8 mouse cellular contexts compared by ENCODE assay signal in genomic region chr4:151044944-151045570, GRCm38 (mm10). TPM values are rescaled to one million over a fixed set of nuclear protein-coding genes. Genes with fewer than 3 reads are reported as not detected.
DNase-seq lines count a peak whose midpoint lies in the region; ATAC-seq and TF ChIP-seq lines count a peak whose summit lies in the region.

No protein-coding gene starts in this region.

- intact Hi-C loops in heart, postnatal 25 days (cut with DNase I) = no loop called here

- 0 out of 2 replicates have a peak overlapping the region, but pooled peaks have one; percentile 20 for H3K27ac ChIP-seq in heart, embryonic 13.5 days (replicated peaks)
- H3K27ac ChIP-seq in CH12.LX (ENCODE audit: insufficient read depth, low read depth) = no peak overlapping the region
- no peak overlapping the region; the same call in none of the 2 replicates for H3K27ac ChIP-seq in intestine, postnatal 0 days (ENCODE audit: low read depth, low read length)
- peak overlapping the region; percentile 85 for H3K27ac ChIP-seq in midbrain, embryonic 10.5 days (replicated peaks)

- TF ChIP-seq POLR2A in CH12.LX (IDR thresholded peaks at IDR 0.05; ENCODE audit: low read depth, low read length) = no peak

- peak overlapping the region; percentile 99 for H3K4me2 ChIP-seq in heart, embryonic 13.5 days
- H3K4me2 ChIP-seq in CH12.LX (ENCODE audit: insufficient read depth, low read depth, poor library complexity, severe bottlenecking) = no peak overlapping the region
- peak overlapping the region; percentile 96 for H3K4me2 ChIP-seq in intestine, postnatal 0 days (replicated peaks; ENCODE audit: low read depth)

- no peaks in the 10 kb centered on the region for H3K9me3 ChIP-seq in heart, embryonic 13.5 days
- H3K9me3 ChIP-seq in CH12.LX (replicated peaks; ENCODE audit: low read length) = no peaks in the 10 kb centered on the region
- no peaks in the 10 kb centered on the region for H3K9me3 ChIP-seq in erythroblast, embryonic 14.5 days (ENCODE audit: control insufficient read depth, low read length)
- H3K9me3 ChIP-seq in intestine, postnatal 0 days (ENCODE audit: control insufficient read depth) = no peaks in the 10 kb centered on the region
- no peaks in the 10 kb centered on the region for H3K9me3 ChIP-seq in midbrain, embryonic 10.5 days (replicated peaks)

- peak overlapping the region; percentile 73 for H3K9ac ChIP-seq in heart, embryonic 13.5 days
- no peak overlapping the region for H3K9ac ChIP-seq in CH12.LX (ENCODE audit: insufficient read depth, low read depth)
- peak overlapping the region; percentile 68; the same call in 1 of the 2 replicates for H3K9ac ChIP-seq in intestine, postnatal 0 days (ENCODE audit: low read depth, low read length)

- no peaks in the 10 kb centered on the region for H3K79me2 ChIP-seq in CH12.LX (replicated peaks; ENCODE audit: control insufficient read depth, extremely low read depth, insufficient read depth, poor library complexity, severe bottlenecking)

- WGBS in heart, embryonic 13.5 days = 3% methylated on average over 21 of the region's 21 CpGs
- 4% methylated on average over 21 of the region's 21 CpGs for WGBS in intestine, postnatal 0 days
- WGBS in midbrain, embryonic 10.5 days = 3% methylated on average over 21 of the region's 21 CpGs

- no peak for TF ChIP-seq EP300 in CH12.LX (IDR thresholded peaks at IDR 0.05; ENCODE audit: low read length)

- TF ChIP-seq RAD21 in CH12.LX (IDR thresholded peaks at IDR 0.05; ENCODE audit: low read depth, low read length) = no peak

- no peaks in the 10 kb centered on the region for H3K27me3 ChIP-seq in heart, embryonic 13.5 days (replicated peaks)
- no peaks in the 10 kb centered on the region for H3K27me3 ChIP-seq in CH12.LX (replicated peaks)
- H3K27me3 ChIP-seq in erythroblast, embryonic 14.5 days (ENCODE audit: control insufficient read depth) = peaks cover 8% of the 10 kb centered on the region
- no peaks in the 10 kb centered on the region for H3K27me3 ChIP-seq in intestine, postnatal 0 days (replicated peaks; ENCODE audit: control insufficient read depth, insufficient read depth, low read length)
- peaks cover 17% of the 10 kb centered on the region; the same call in 1 of the 2 replicates for H3K27me3 ChIP-seq in midbrain, embryonic 10.5 days (ENCODE audit: low read depth, poor library complexity, severe bottlenecking)

- peak overlapping the region; percentile 71 for H3K4me3 ChIP-seq in heart, embryonic 13.5 days
- H3K4me3 ChIP-seq in CH12.LX (replicated peaks in 1 of 3; ENCODE audit: low read depth in 2 of 3, low read length in 2 of 3, poor library complexity in 1 of 3) = peak overlapping the region; percentile 32 to 48 (median 34)
- peak overlapping the region; percentile 74 for H3K4me3 ChIP-seq in erythroblast, embryonic 14.5 days (replicated peaks)
- H3K4me3 ChIP-seq in intestine, postnatal 0 days (ENCODE audit: low read depth, low read length) = peak overlapping the region; percentile 46
- H3K4me3 ChIP-seq in midbrain, embryonic 10.5 days = peak overlapping the region; percentile 75

- peaks cover 23% of the 10 kb centered on the region for H3K4me1 ChIP-seq in heart, embryonic 13.5 days
- peaks cover 2 to 17% of the 10 kb centered on the region in 2 experiments; a peak in 3 of 4 replicates for H3K4me1 ChIP-seq in CH12.LX (ENCODE audit: control insufficient read depth in 1 of 2, insufficient read depth in 2 of 2)
- peaks cover 16% of the 10 kb centered on the region for H3K4me1 ChIP-seq in erythroblast, embryonic 14.5 days (ENCODE audit: control insufficient read depth)
- H3K4me1 ChIP-seq in intestine, postnatal 0 days (replicated peaks; ENCODE audit: control insufficient read depth, insufficient read depth, low read length) = no peaks in the 10 kb centered on the region; the same call in 1 of the 2 replicates
- peaks cover 19% of the 10 kb centered on the region for H3K4me1 ChIP-seq in midbrain, embryonic 10.5 days

- TF ChIP-seq CTCF in CH12.LX (conservative IDR thresholded peaks at IDR 0.05 in 1 of 2, IDR thresholded peaks at IDR 0.05 in 1 of 2; ENCODE audit: low read depth in 2 of 2, low read length in 2 of 2) = no peak
- TF ChIP-seq CTCF in intestine, postnatal 0 days (IDR thresholded peaks at IDR 0.05; ENCODE audit: low read depth) = no peak

- no peak for DNase-seq in heart, postnatal 25 days (ENCODE audit: low spot score)
- DNase-seq in CH12.LX (ENCODE audit: extremely low read depth) = no peak
- no peak for DNase-seq in midbrain, embryonic 10.5 days (ENCODE audit: low spot score)
- DNase-seq in urinary bladder, postnatal 10 days (ENCODE audit: low spot score) = no peak
- DNase-seq in B cell, adult 2 months = no peak

- ATAC-seq in heart, embryonic 13.5 days (ENCODE audit: extremely low read depth, insufficient number of reproducible peaks, low FRiP score, low TSS enrichment) = no peak
- ATAC-seq in intestine, postnatal 0 days = 0 out of 2 replicates have a peak, but pooled peaks have one; percentile 0

- in situ Hi-C loops in CH12.LX (cut with MboI; ENCODE audit: low pct_ligation_motif_present, low pct_unique_long_range_greater_than_20kb, low sequenced_read_pairs) = no loop called here

- peaks cover 42% of the 10 kb centered on the region for H3K36me3 ChIP-seq in heart, embryonic 13.5 days
- H3K36me3 ChIP-seq in CH12.LX (replicated peaks in 1 of 2; ENCODE audit: control insufficient read depth in 1 of 2, insufficient read depth in 1 of 2, low read length in 1 of 2) = peaks cover 20 to 34% of the 10 kb centered on the region in 2 experiments
- peaks cover 34% of the 10 kb centered on the region for H3K36me3 ChIP-seq in erythroblast, embryonic 14.5 days (ENCODE audit: control insufficient read depth)
- peaks cover 34% of the 10 kb centered on the region for H3K36me3 ChIP-seq in intestine, postnatal 0 days (ENCODE audit: control insufficient read depth, insufficient read depth)
- H3K36me3 ChIP-seq in midbrain, embryonic 10.5 days = peaks cover 36% of the 10 kb centered on the region

- dilution Hi-C loops in CH12.LX (cut with MboI; ENCODE audit: extremely low pct_ligation_motif_present, extremely low pct_unique_long_range_greater_than_20kb, low sequenced_read_pairs) = no loop called here

TF ChIP-seq in CH12.LX, 34 proteins besides CTCF, POLR2A, EP300 and RAD21:
- TF ChIP-seq NRF1 (IDR thresholded peaks at IDR 0.05; ENCODE audit: low read depth, low read length) (peak; percentile 66; the same call in 1 of the 2 replicates), UBTF (IDR thresholded peaks at IDR 0.05; ENCODE audit: low read depth, low read length) (no peak)

RNA-seq across cellular contexts. Expression of gene Per3, which starts 0.6 kb away (rescaled TPM):
- 7.6 and 8.3 TPM in 2 replicates for polyA plus RNA-seq in heart, embryonic 13.5 days (2015; fragmentation: Nextera tagmentation; extraction: Ambion mirVana)
- total RNA-seq in heart, postnatal 25 days (2021) = 10 to 100 TPM in 1 of 2 experiments, 1 to 10 TPM in 1; 4.2 to 19.9 TPM
- total RNA-seq in CH12.LX (2012; rRNA removed) = 0.29 and 0.81 TPM in 2 replicates
- total RNA-seq in CH12.LX (2014; rRNA removed) = 0.56 and 0.76 TPM in 2 replicates
- 0.46 and 0.74 TPM in 2 replicates for polyA plus RNA-seq in CH12.LX (2012; ENCODE audit: insufficient read length, low read depth)
- polyA plus RNA-seq in erythroblast, embryonic 14.5 days (2012) = 0.03 and 0.04 TPM in 2 replicates
- polyA plus RNA-seq in intestine, postnatal 0 days (2015; fragmentation: Nextera tagmentation; extraction: Ambion mirVana) = 2.1 and 3.5 TPM in 2 replicates
- 5.8 and 6.2 TPM in 2 replicates for polyA plus RNA-seq in midbrain, embryonic 10.5 days (2016; fragmentation: Nextera tagmentation; extraction: Ambion mirVana)

RNA-seq across cellular contexts. Expression of gene Vamp3, which starts 12.7 kb away (rescaled TPM):
- 97.0 and 105 TPM in 2 replicates for polyA plus RNA-seq in heart, embryonic 13.5 days (2015; fragmentation: Nextera tagmentation; extraction: Ambion mirVana)
- total RNA-seq in heart, postnatal 25 days (2021) = 10 to 100 TPM; 67.4 to 77.2 TPM
- total RNA-seq in CH12.LX (2012; rRNA removed) (29.2 and 33.8 TPM in 2 replicates), CH12.LX (2014; rRNA removed) (68.4 and 72.7 TPM in 2 replicates)
- polyA plus RNA-seq in CH12.LX (2012; ENCODE audit: insufficient read length, low read depth) = 43.5 and 44.1 TPM in 2 replicates
- polyA plus RNA-seq in erythroblast, embryonic 14.5 days (2012) = 0.09 and 0.14 TPM in 2 replicates
- 104 and 109 TPM in 2 replicates for polyA plus RNA-seq in intestine, postnatal 0 days (2015; fragmentation: Nextera tagmentation; extraction: Ambion mirVana)
- 122 and 131 TPM in 2 replicates for polyA plus RNA-seq in midbrain, embryonic 10.5 days (2016; fragmentation: Nextera tagmentation; extraction: Ambion mirVana)

RNA-seq across cellular contexts. Expression of gene Gm13090, which starts 44.3 kb away (rescaled TPM):
- polyA plus RNA-seq in heart, embryonic 13.5 days (2015; fragmentation: Nextera tagmentation; extraction: Ambion mirVana) = not detected in 2 replicates
- not detected for total RNA-seq in heart, postnatal 25 days (2021)
- total RNA-seq in CH12.LX (2012; rRNA removed) = not detected in 2 replicates
- total RNA-seq in CH12.LX (2014; rRNA removed) = not detected in 2 replicates
- not detected in 2 replicates for polyA plus RNA-seq in CH12.LX (2012; ENCODE audit: insufficient read length, low read depth)
- polyA plus RNA-seq in erythroblast, embryonic 14.5 days (2012) = not detected in 2 replicates
- polyA plus RNA-seq in intestine, postnatal 0 days (2015; fragmentation: Nextera tagmentation; extraction: Ambion mirVana) = not detected in 2 replicates
- polyA plus RNA-seq in midbrain, embryonic 10.5 days (2016; fragmentation: Nextera tagmentation; extraction: Ambion mirVana) = not detected in 2 replicates

RNA-seq across cellular contexts. Expression of gene Uts2, which starts 48.2 kb away (rescaled TPM):
- not detected in 2 replicates for polyA plus RNA-seq in heart, embryonic 13.5 days (2015; fragmentation: Nextera tagmentation; extraction: Ambion mirVana)
- not detected for total RNA-seq in heart, postnatal 25 days (2021)
- not detected in 2 replicates for total RNA-seq in CH12.LX (2012; rRNA removed)
- total RNA-seq in CH12.LX (2014; rRNA removed) = not detected in 2 replicates
- polyA plus RNA-seq in CH12.LX (2012; ENCODE audit: insufficient read length, low read depth) = not detected in 2 replicates
- not detected in 2 replicates for polyA plus RNA-seq in erythroblast, embryonic 14.5 days (2012)
- polyA plus RNA-seq in intestine, postnatal 0 days (2015; fragmentation: Nextera tagmentation; extraction: Ambion mirVana) = not detected in 2 replicates
- polyA plus RNA-seq in midbrain, embryonic 10.5 days (2016; fragmentation: Nextera tagmentation; extraction: Ambion mirVana) = not detected in 2 replicates

Comparison
In these comparisons a context has a peak if more than half of its experiments do, and no peak if none do; other contexts are left out.
1. H3K27ac ChIP-seq: peak in heart, embryonic 13.5 days (single experiment) and midbrain, embryonic 10.5 days (single experiment); none in CH12.LX (single experiment) and intestine, postnatal 0 days (single experiment).
2. RNA of gene Vamp3, which starts 12.7 kb away (polyA plus RNA-seq): 122 to 131 TPM in midbrain, embryonic 10.5 days, 104 to 109 TPM in intestine, postnatal 0 days, 97.0 to 105 TPM in heart, embryonic 13.5 days and 43.5 to 44.1 TPM in CH12.LX; 0.09 to 0.14 TPM in erythroblast, embryonic 14.5 days; every median in the first group is over 10 times any median in the second.
3. Peak in every context shown above with its lines, with median percentiles within 50 percentile points of each other: H3K4me3 ChIP-seq.